Mouse (Mus musculus): ENCODE data around the gene Rnf38. TPM values are rescaled to one million over a fixed set of nuclear protein-coding genes. Genes with fewer than 3 reads are reported as not detected.

Rnf38 gene
- polyA plus RNA-seq, 1 experiment from 2014 or later: 40.7 TPM

GRCm38 (mm10) chr4:44078358-44078933, 155.1 kb downstream of the Rnf38 start:
- H3K4me1 ChIP-seq: no peaks in the 10 kb centered on the region; the same call in 1 of the 2 replicates
- no peaks in the 10 kb centered on the region for H3K9me3 ChIP-seq
- 92% methylated on average over 7 of the region's 7 CpGs for WGBS
- ATAC-seq (replicated peaks): no peak
- H3K27ac ChIP-seq (replicated peaks): no peak overlapping the region
- H3K36me3 ChIP-seq: no peaks in the 10 kb centered on the region
- H3K4me3 ChIP-seq: no peak overlapping the region
- no peak overlapping the region for H3K4me2 ChIP-seq (replicated peaks)
- no peak overlapping the region for H3K9ac ChIP-seq (replicated peaks)
- no peaks in the 10 kb centered on the region for H3K27me3 ChIP-seq

Small RNAs within 50 kb of the gene (microRNA-seq; reads per million reads assigned to microRNA genes)
- not detected for gene Mir5106

Other genes with a start within 250 kb of the Rnf38 start
- gene Clta, start 229.3 kb downstream of the Rnf38 start, polyA plus RNA-seq (2015; fragmentation: Nextera tagmentation; extraction: Ambion mirVana): 309 and 310 TPM in 2 replicates
- 24.6 and 26.3 TPM in 2 replicates for gene Gne, start 149.6 kb downstream of the Rnf38 start, polyA plus RNA-seq (2015; fragmentation: Nextera tagmentation; extraction: Ambion mirVana)
- 22.5 and 24.6 TPM in 2 replicates for gene Melk, start 67.1 kb upstream of the Rnf38 start, polyA plus RNA-seq (2015; fragmentation: Nextera tagmentation; extraction: Ambion mirVana)

Measured in forebrain, embryonic 15.5 days (tissue).